Mouse (Mus musculus): ENCODE measurements at regions not wholly inside any gene's neighbourhood (a gene's known extent, or its start where the extent isn't known, plus 50 kb on each side); places are given as distances from the start of the nearest gene placed in this dataset.

DNA sequence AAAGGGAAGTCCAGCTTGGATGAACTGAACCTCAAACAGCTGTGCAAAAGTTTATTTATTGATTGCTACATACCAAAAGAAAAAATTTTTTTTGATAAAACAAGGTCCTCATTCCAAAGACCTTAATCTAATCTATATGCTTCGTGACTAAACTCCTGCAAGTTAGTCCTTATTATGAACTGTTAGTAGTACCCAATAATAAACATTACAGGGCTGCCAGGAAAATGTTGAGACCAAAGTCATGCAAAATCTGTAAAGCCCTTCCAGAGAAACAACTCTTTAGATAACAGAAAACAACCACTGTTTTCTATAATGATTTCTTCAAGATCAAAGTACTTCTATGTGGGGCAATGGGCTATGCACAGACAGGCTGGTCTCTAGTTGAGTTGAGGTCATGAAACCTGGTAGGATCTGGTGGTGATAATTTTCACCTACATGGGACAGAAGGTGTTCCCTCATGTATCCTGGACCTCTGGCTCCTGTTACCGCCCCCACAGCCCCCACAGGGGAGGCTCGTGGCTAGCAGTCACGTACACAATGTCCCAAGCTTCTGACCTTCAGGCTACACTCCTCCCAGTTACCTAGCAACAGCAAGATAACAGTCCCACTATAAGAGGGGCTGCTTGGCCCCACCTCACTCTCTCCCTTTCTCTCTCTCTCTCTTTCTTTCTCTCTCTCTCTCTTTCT lies 76.4 kb upstream of the Cep85l start:
- TF ChIP-seq TCF3 (IDR thresholded peaks at IDR 0.05; ENCODE audit: insufficient read length, low read depth), result no peak
- no peak for TF ChIP-seq USF1 (IDR thresholded peaks at IDR 0.05; ENCODE audit: low read depth)
- TF ChIP-seq POLR2A (IDR thresholded peaks at IDR 0.05; ENCODE audit: insufficient read length, low read depth), result no peak
- TF ChIP-seq MYOD1 (IDR thresholded peaks at IDR 0.05; ENCODE audit: control insufficient read depth in 1 of 3, insufficient read length in 2 of 3, low read depth in 2 of 3), result no peak
- no peak for TF ChIP-seq E2F4 (IDR thresholded peaks at IDR 0.05; ENCODE audit: insufficient read depth)
- TF ChIP-seq TCF12 (IDR thresholded peaks at IDR 0.05; ENCODE audit: insufficient read depth, poor library complexity, severe bottlenecking), result no peak
- TF ChIP-seq CEBPB (IDR thresholded peaks at IDR 0.05; ENCODE audit: insufficient read depth, poor library complexity, severe bottlenecking), result no peak
- TF ChIP-seq MAX (IDR thresholded peaks at IDR 0.05; ENCODE audit: low read depth), result no peak

All from myocyte (in vitro differentiated cells).